Mouse (Mus musculus): ENCODE data around the gene Dock6. TPM values are rescaled to one million over a fixed set of nuclear protein-coding genes. Genes with fewer than 3 reads are reported as not detected.

Dock6 gene
- polyA plus RNA-seq (2012; rRNA removed), result 58.6 and 72.8 TPM in 2 replicates

GRCm38 (mm10) chr9:21852128-21853091 lies at the start of gene Dock6:
TSS of gene Dock6 (minus strand) at chr9:21852635.

GRCm38 (mm10) chr9:21835258-21835912 lies 17.1 kb downstream of the Dock6 start, which contains the start of gene Angptl8:
TSS of gene Angptl8 (plus strand) at chr9:21835510.

GRCm38 (mm10) chr9:21798345-21799009 lies 54.0 kb downstream of the Dock6 start, which contains the start of gene Kank2:
TSS of gene Kank2 (minus strand) at chr9:21798744.

GRCm38 (mm10) chr9:21760155-21761088 lies 92.0 kb downstream of the Dock6 start, which contains the start of gene Spc24:
TSS of gene Spc24 (minus strand) at chr9:21760303.

Other genes starting within 250 kb of the Dock6 start
- 177 and 203 TPM in 2 replicates for gene Smarca4, start 236.5 kb downstream of the Dock6 start, polyA plus RNA-seq (2012; rRNA removed)
- gene Ldlr, start 129.2 kb downstream of the Dock6 start, polyA plus RNA-seq (2012; rRNA removed), result 21.9 and 22.8 TPM in 2 replicates
- 33.0 and 38.0 TPM in 2 replicates for gene Spc24, start 92.3 kb downstream of the Dock6 start, polyA plus RNA-seq (2012; rRNA removed)
- 8.0 and 14.1 TPM in 2 replicates for gene Kank2, start 53.9 kb downstream of the Dock6 start, polyA plus RNA-seq (2012; rRNA removed)
- gene Angptl8, start 17.1 kb downstream of the Dock6 start, polyA plus RNA-seq (2012; rRNA removed), result 0.06 TPM in 1 of 2 replicates, not detected in the other
- 25.1 and 27.4 TPM in 2 replicates for gene Rab3d, start 65.6 kb upstream of the Dock6 start, polyA plus RNA-seq (2012; rRNA removed)
- gene Ccdc159, start 74.8 kb upstream of the Dock6 start, polyA plus RNA-seq (2012; rRNA removed), result 18.0 and 18.3 TPM in 2 replicates
- 34.2 and 39.4 TPM in 2 replicates for gene Tmem205, start 74.9 kb upstream of the Dock6 start, polyA plus RNA-seq (2012; rRNA removed)
- 126 and 127 TPM in 2 replicates for gene Plppr2, start 84.4 kb upstream of the Dock6 start, polyA plus RNA-seq (2012; rRNA removed)
- 9.7 and 10.7 TPM in 2 replicates for gene Swsap1, start 103.1 kb upstream of the Dock6 start, polyA plus RNA-seq (2012; rRNA removed)
- gene Epor, start 110.9 kb upstream of the Dock6 start, polyA plus RNA-seq (2012; rRNA removed), result 2.2 and 2.5 TPM in 2 replicates
- gene Rgl3, start 136.8 kb upstream of the Dock6 start, polyA plus RNA-seq (2012; rRNA removed), result 2.1 and 3.7 TPM in 2 replicates
- 6.0 and 7.2 TPM in 2 replicates for gene Ccdc151, start 150.0 kb upstream of the Dock6 start, polyA plus RNA-seq (2012; rRNA removed)
- gene Prkcsh, start 150.2 kb upstream of the Dock6 start, polyA plus RNA-seq (2012; rRNA removed), result 114 and 135 TPM in 2 replicates
- 198 and 211 TPM in 2 replicates for gene Elavl3, start 199.4 kb upstream of the Dock6 start, polyA plus RNA-seq (2012; rRNA removed)
- 0.14 TPM in 1 of 2 replicates, not detected in the other for gene Gm49318, start 218.6 kb upstream of the Dock6 start, polyA plus RNA-seq (2012; rRNA removed)
- gene Zfp653, start 218.7 kb upstream of the Dock6 start, polyA plus RNA-seq (2012; rRNA removed), result 53.1 and 55.4 TPM in 2 replicates
- 49.9 TPM in 2 replicates for gene Ecsit, start 232.8 kb upstream of the Dock6 start, polyA plus RNA-seq (2012; rRNA removed)
- 1.00 and 1.6 TPM in 2 replicates for gene Cnn1, start 246.6 kb upstream of the Dock6 start, polyA plus RNA-seq (2012; rRNA removed)